Mouse (Mus musculus) mesoderm, embryonic 11.5 days (tissue): ENCODE data around the gene Etv4.
A peak's percentile ranks its signal among the peaks of the same experiment; 100 is the strongest.

Experiments
- DNase-seq: peaks from one replicate; pipeline ENCODE4 v3.0.0-alpha.2; 2012; ENCODE audit warnings: low read depth, low spot score

The Etv4 gene

DNA sequence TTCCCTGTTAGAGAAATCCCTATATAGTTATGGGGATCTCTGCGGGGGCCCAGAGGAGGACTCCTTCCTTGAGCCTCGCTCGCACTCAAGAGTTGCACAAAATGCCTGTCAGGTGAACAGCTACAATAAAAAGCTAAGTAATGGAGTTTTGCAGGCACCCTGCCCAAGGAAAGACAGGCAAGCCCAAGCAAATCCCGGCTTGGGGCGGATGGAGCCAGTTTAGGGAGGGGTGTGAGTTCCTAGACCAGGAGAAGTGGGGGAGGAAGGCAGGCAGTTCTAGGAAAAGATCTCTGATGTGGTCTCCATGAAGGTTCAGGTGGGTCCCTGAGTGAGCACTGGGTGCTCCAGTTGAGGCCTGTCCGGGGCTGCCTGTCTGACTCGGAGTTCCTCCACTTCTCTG, 1.5 kb upstream of the Etv4 start:
- no peak for DNase-seq

DNA sequence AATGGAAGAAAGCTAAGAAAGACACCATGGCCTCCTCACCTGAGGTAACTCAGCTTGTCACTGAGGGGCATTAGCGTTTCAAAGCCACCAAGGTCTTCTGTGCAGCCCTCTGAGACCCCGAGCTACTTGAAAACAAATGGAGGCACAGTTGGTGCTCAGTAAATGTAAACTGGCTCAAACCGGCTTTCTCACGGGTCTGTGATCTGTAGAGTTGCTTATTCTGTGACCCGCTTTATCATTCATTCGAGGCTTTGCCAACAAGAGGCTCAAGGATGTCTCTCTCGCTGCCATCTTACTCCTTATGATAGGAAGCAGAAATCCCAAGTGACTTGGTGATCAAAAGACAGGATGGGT, 658 bp upstream of the Etv4 start:
- no peak for DNase-seq

DNA sequence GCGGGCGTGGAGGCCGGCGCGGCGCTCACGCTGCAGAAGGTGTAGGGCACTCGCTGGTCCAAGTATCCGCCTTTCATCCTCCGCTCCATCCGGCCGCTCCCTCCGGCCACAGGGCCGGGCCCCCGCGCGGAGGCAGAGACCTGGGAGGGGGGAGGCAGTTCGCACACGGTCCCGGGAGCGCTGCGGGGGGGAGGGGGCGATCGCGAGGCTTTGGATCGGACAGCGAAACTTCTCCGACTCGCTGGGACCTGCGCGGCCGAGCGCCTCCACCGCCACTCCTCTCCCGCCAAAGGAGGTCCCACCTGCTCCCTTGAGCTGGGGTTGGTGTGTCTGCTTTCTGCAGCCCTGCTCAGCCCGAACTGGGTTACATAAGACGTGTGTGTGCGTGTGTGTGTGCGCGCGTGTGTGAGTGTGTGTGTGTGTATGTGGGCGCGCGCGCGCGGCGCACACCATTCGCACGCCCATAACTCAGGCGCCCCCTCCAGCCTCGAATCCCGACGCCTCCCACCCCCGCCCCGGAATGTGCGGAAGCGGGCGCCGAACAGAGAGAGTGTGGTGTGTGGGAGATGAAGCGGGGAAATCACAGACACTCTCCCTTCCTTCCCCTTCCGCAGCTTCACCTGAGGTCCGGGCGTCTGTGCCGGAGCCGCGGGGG, 556 bp downstream of the Etv4 start:
- peak; percentile 50 for DNase-seq

DNA sequence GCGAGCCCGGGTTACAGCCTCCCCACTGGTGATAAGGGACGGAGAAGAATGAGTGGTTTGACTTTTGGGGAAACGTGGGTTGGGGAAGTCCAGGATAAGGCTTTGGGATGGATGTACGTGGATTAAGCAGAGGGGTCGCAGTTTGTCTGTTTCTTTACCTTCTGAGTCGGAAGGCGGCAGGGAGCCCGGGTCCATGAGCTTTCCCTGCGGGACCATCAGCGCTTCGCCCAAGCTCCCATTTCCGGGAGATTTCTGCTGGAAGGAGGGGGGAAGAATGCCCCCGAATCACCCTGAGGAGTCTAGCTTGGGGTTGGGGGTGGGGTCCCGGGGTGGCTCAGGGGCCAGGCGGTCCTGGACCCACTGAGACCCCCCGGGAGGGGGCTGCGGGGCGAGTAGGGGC, 1.1 kb downstream of the Etv4 start:
- no peak for DNase-seq

DNA sequence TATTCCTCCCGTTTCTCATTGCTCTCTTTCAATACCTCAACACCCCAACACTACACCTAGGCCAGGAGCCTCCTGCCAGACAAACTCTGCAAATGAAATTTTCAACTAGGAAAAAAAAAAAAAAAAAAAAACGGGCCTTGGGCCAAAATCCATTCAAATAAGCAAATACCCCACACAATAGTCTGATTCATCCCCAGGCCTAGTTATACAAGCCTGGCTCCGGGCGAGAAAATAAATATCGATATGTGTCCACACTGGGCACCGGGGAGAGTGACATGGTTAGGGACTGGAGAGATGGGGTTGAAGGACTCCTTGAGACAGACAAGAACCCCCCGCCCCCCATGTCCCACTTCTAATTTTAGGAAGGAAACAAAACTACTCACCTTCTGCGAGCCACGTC, 1.6 kb downstream of the Etv4 start:
- DNase-seq, result no peak

DNA sequence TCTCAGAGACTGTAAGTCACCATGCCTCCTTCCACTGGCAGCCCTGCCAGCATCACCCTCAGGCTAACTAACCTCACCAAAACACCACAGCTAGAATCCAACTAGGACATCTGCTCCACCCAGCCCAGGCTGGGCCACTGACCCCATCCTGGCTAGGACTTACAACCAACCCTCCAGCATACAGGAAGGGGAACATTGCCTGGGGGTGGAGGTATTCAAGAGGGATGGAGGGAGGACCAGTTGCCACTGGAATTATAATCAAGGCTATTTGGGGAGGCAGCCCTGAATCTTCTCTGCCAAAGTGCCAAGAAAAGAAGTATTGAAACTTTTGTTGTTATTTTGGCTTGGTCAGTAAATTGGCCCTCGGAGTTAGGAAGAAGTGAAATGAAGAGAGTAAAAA, 2.0 kb downstream of the Etv4 start:
- DNase-seq, result no peak

DNA sequence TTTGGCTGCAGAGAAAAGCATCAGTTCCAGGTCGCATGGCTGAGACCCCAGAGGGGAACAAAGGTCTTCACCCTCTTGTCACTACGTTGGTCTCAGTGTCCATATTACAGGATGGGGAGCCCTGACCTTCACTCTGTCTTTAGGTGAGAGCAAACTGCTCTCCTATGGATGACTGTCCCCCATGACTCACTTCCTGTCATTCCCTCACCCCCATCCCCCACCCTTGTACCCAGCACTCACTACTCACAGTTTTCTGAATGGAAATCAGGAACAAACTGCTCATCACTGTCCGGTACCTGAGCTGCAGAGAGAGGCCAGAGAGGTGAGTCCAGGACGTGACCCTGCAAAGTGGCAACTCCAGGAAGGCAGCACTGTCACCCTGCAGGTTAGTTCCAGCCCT, 8.3 kb downstream of the Etv4 start:
- no peak for DNase-seq

DNA sequence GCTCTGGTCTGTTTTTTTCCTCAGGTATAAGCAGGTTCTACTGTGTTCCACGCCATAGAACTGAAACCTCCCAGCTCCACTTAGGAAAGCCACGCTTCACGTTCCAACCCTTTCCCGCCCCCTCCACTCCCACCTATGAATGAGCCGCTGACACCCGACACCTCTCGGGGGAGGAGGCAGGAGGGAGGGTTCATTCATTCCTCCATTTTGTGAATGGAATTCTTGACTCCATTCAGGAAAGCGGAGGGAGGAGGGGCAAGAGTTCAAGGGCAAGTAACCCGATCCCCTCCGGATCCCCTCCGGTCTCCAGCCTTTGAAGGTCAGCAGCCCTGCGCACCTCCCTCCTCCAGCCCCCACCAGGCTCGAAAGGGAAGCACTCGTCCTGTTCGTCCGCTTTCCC, 12.7 kb downstream of the Etv4 start:
- peak; percentile 95 for DNase-seq

DNA sequence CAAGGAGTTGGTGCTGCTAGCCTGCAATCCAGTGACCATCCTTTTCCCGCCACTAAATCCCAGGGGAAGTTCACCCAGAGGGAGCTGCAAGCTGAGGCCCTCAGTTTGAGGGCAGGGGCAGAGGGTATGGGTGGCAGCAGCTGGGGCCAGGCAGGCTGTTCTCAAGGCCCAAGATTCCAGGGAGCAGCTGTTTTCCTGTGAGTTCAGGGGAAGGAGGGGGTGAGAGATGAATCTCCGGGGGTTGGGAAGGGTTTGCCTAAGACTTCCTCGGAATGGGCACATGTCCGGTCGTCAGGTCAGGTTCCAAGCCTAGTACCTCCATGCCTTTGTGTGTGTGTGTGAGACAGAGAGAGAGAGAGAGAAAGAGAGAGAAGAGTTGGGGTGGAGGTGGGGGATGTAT, 13.1 kb downstream of the Etv4 start:
- DNase-seq, result peak; percentile 36

DNA sequence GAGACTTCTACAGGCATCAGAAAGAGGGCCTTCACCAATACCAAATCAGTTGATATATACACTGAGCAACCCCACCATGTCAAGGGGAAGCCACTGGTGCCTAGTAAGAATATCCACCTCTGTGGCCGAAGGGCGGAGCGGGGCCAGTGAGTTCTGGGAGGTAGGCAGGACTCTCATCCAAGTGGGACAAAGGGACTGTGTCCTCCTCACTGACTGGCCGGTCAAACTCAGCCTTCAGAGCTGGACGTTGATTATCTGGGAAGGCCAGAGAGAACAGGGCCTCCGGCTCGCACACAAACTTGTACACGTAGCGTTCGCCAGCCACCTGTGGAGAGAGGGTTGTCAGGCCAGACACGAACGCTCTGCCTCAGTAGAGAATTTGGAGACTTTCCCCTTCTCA, 14.9 kb downstream of the Etv4 start:
- DNase-seq, result no peak

DNA sequence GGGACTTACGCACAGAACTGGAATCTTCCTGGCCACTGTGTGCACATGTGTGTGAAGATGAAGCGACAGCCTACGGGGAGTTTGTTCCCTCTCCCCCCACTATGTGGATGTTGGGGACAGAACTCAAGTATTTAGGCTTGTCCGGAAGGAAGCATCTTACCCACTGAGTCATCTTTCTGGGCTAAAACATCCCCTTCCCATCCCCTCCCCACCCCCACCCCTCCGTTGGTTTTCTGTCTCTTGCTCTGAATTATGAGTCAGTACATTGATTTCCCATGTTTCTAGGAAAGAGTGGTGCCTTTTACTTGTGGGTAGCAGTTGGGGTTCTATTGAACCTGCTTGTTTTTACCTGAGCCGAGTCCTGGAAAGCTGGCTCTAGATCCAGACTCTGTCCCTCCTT, 16.4 kb downstream of the Etv4 start:
- DNase-seq, result no peak

DNA sequence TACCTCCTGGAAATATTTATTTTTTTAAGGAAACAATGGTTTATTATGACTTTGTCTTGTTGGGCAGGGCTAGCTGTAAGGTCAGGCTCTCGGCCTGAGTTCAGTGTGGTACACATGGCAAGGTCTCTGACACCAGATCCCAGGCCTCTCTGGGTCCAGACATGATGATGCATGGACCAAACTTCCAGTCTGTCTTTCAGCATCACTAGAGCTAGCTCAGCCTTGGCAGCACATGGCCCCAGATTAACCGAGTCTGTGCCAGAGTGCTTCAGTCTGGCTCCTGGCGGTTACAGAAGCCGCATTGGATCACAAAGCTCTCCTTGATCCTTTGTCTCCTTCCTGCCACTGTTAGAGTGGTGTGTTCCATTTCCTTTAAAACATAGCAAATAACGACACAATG, 17.8 kb downstream of the Etv4 start:
- DNase-seq, result no peak

DNA sequence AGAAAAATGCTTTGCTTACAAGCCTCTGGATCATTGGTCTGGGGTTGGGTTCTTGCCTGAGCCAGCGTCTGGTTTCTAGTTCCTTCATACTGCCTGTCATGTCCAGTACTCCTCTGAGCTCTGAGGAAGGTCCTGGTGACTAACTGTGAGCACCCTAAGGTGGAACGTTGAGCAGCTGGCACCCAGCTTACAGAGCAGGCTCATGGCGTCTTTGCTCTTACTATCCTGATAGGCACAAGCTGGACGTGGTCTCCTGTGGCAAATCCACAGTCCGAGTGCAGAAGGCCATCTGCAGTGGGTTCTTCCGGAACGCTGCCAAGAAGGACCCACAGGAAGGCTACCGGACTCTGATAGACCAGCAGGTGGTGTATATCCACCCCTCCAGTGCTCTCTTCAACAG, 20.6 kb downstream of the Etv4 start:
- no peak for DNase-seq

DNA sequence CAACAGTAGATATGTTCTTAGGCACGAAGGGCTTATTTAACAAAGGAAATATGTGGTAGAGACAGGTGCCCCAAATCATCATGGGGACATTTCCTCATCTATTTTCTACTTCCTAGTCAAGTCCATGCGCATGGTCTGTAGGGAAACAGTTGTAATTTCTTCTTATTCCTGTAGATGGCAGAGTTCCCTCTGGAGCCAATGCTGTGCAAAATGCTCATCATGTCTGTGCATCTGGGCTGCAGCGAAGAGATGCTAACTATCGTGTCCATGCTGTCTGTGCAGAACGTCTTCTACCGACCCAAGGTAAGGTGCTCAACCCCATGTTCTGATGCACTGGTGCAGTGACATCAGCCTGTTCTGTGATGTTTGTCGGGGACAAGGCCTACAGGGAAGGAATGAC, 21.4 kb downstream of the Etv4 start:
- peak; percentile 82 for DNase-seq

DNA sequence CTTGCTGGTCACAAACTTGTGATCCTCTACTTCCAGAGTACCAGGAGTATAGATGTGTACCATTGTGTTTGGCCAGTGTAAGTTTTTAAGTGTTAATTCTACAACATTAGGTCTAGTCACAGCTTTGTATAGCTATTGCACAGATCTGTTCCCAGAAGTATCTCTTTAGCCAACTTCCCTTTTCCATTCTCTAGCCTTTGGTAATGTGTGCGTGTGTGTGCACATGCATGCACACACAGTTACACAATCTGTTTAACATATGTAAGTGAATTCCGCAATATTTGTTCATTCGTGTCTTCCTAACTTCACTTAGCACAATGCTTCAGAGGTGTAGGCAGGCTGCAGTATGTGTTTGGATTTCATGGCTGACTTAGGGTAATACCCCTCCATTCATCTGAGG, 25.6 kb downstream of the Etv4 start:
- no peak for DNase-seq

DNA sequence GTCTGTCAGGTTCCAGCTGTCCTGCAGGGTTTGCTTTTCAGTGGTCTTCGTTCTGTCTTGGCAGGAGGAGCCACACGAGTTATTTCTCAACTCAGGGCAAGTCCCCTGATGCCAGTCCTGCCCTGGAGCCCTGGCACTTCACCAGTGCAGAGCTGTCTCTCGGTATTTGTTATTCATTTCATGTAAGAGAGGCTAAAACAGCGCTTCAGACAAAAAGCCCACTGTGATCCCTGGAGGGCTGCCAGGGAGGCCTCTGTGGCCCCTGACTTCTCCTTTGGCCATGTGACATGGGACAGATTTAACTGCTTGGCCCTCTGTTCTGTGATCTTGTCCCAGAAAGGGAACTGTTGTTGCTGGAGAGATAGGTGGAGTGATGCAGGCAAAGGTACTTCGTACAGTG, 26.7 kb downstream of the Etv4 start:
- DNase-seq, result no peak

DNA sequence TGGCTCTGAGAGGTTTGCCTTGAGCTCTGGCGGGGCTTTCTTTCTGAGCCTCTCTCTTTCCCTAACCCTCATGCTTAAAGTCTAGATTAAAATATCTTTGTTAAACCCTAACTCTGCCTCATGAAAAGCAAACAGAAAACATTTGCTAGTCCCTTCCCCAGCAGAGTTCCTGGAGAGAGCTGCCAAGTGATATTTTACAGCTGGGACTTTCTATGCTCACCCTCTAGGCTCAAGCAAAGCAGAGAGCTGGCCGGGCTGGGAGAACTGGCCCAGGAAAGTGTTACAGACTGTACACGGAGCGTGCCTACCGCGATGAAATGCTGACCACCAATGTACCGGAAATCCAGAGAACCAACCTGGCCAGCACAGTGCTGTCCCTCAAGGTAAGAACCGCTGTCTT, 27.8 kb downstream of the Etv4 start:
- no peak for DNase-seq

DNA sequence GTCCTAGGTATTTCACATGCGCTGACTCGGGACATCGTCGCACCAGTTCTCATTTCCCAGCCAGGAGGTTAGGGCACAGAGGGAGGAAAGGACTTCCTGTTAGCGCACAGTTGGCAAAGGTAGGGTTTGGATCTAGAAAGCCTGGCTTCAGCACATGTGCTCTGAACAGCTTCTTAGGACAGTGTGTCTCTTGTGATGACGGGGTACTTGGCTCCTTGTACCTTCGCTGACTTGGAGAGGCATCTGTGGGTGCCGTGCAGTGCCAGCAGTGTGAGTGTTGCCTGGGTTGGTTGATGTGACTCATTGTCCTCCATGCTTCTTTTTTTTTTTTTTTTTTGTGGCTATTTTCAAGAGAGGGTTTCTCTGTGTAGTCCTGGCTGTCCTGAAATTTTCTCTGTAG, 28.6 kb downstream of the Etv4 start:
- DNase-seq, result no peak

DNA sequence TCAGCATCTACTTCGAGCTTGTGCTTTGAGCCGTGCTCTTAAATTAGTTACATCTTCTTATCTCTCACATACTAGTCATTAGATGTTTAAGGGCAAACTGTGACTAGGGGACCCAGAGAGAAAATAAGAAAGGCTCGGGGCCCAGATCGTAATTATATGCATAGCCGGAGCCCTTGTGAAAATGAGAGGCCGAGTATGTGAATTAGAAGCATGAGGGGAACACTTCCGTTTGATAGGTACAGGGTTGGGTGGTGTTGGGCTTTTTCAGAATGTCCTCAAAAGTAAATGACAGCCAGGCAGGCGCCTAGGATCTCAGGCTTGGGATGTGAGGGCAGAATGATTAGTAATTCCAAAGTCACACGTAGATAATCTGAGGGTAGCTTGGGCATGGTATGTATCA, 51.6 kb downstream of the Etv4 start:
- DNase-seq, result no peak

DNA sequence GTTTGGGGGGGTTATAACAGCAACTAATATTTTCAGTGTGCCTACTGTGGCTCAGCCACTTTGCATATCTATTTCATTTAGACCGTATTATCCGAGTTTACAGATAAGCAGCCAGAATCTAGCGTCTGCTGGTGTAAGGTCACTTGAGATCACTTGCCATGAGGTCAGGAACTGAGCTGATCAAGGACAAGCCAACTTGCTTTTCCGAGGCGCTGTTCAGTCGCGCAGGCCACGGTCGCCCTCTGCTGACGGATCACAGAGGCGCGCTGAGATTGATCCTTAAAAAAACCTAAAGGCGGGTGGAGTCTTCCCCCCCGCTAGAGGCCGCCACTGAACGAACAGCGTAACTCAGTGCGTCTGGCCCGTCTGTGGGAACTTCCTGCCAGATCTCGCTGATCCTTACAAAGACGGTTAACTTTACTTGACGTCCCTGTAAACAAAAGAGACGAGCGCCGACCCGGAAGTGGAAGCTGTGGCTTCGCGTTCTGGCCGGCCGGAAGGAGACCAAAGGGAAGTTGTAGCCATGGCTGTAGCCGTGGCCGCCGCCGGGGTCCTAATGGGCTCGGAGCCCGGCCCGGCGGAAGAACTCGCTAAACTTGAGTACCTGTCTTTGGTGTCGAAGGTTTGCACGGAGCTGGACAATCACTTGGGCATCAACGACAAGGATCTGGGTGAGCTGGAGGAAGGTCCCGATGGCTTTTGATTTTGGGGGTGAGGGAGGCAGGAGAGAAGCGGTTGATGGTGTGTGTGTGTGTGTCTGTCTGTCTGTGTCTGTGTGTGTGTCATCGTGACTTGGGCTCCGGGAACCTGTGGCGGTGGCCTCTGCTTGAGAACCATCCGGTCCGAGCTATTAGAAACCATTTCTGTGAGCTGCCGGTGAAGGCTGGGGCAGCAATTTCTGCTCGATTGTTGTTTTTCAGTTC, 52.4 kb downstream of the Etv4 start, which contains the start of gene Dhx8:
Dhx8 (plus strand) TSS at position 402 of the 923 bp plus-strand sequence.
- DNase-seq, result peak; percentile 99

DNA sequence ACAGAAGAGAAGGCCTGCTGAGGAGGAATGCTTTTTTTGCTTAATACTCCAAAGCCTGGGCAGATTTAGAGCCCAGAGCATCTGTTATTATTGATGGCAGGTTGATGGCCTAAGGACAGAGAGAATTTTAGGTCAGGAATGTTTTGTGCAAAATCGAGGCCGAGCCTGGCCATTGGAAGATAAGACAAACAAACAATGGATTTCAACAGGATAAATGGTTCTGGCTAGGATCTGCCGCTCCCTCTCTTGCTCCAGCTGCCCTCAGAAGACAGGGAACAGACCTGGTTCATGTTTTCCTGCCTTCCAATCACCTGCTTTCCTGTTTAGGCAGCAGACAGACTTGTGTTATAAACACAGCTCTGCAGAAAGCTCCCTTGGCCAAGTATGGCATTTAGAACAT, 55.9 kb downstream of the Etv4 start:
- DNase-seq, result no peak

DNA sequence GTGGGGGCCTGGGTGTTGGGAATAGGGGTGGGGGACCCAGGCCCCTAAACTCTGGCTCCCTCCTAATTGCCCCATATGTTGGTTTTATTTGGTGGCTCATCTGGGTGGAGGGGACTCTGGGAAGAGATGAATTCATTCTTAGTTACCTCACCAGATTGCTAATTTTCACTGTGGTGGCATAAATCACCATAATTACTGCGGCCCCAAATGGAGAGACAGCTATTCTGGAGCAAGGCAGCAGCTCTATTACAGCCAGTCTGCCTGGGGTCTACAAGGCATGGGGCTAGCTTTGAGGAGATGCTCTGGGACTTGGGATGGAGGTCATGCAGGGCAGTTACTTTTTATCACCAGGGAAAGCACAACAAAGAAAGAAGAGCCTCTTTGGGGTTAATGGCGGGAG, 58.4 kb downstream of the Etv4 start:
- no peak for DNase-seq

DNA sequence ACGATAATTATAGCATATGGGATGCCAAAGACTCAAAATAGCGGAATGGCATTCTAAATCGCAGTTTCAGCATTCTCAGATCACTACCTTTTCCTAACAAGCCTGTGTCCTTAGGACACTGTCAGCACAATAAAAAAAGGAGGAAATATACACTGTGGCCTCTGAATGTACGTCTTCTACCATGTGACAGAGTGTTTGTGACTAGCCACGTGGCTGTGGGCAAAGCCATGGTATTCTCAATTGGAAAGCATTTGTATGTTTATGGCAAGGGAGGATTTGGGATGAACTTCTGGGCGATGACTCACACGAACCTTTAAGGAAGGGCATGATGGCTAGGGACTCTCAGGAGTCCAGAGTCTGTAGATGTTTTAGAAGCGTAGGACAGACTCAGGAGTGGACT, 60.1 kb downstream of the Etv4 start:
- DNase-seq, result no peak
